Comparison of ENCODE assay signal across 20 mouse cellular contexts in genomic region chr9:53335131-53335530, GRCm38 (mm10). TPM values are rescaled to one million over a fixed set of nuclear protein-coding genes. Genes with fewer than 3 reads are reported as not detected.
DNase-seq lines count a peak whose midpoint lies in the region; ATAC-seq and TF ChIP-seq lines count a peak whose summit lies in the region.
"Had no signal": no experiment of that assay in that cellular context is flagged by ENCODE, and none has a peak within 500 bp of the region (broad histone marks: within the 10 kb centered on the region; RNA-seq: fewer than 3 reads in every experiment).

No protein-coding gene starts in this region.

- no peaks in the 10 kb centered on the region for H3K36me3 ChIP-seq in forebrain, embryonic 10.5 days (replicated peaks)
- no peaks in the 10 kb centered on the region for H3K36me3 ChIP-seq in forebrain, embryonic 16.5 days (ENCODE audit: control insufficient read depth, insufficient read depth)
- no peaks in the 10 kb centered on the region for H3K36me3 ChIP-seq in lung, postnatal 0 days (ENCODE audit: insufficient read depth, low read length)
- H3K36me3 ChIP-seq: G1E had no signal

- H3K4me3 ChIP-seq in forebrain, embryonic 10.5 days = no peak overlapping the region
- no peak overlapping the region for H3K4me3 ChIP-seq in forebrain, embryonic 16.5 days (replicated peaks; ENCODE audit: low read length)
- H3K4me3 ChIP-seq in lung, postnatal 0 days (ENCODE audit: low read depth, low read length) = no peak overlapping the region

- H3K9ac ChIP-seq in forebrain, embryonic 16.5 days (replicated peaks; ENCODE audit: low read depth, low read length) = no peak overlapping the region
- no peak overlapping the region for H3K9ac ChIP-seq in lung, postnatal 0 days (replicated peaks; ENCODE audit: low read depth)

- H3K9me3 ChIP-seq in forebrain, embryonic 10.5 days = peaks cover 11% of the 10 kb centered on the region; the same call in 1 of the 2 replicates
- H3K9me3 ChIP-seq in forebrain, embryonic 16.5 days (ENCODE audit: control insufficient read depth, low read length) = 0 out of 2 replicates have a peak, but pooled peaks cover 3% of the 10 kb centered on the region
- H3K9me3 ChIP-seq in lung, postnatal 0 days (ENCODE audit: low read length) = no peaks in the 10 kb centered on the region
- H3K9me3 ChIP-seq: G1E had no signal

- no peak overlapping the region for H3K27ac ChIP-seq in forebrain, embryonic 10.5 days
- no peak overlapping the region for H3K27ac ChIP-seq in forebrain, embryonic 16.5 days (ENCODE audit: low read length)
- H3K27ac ChIP-seq in lung, postnatal 0 days (ENCODE audit: low read length) = no peak overlapping the region

- WGBS in forebrain, embryonic 10.5 days = 88% methylated on average over 3 of the region's 3 CpGs
- WGBS in forebrain, embryonic 16.5 days = 96% methylated on average over 3 of the region's 3 CpGs
- 58% methylated on average over 3 of the region's 3 CpGs for WGBS in lung, postnatal 0 days

- H3K4me1 ChIP-seq in forebrain, embryonic 10.5 days = peaks cover 5% of the 10 kb centered on the region
- H3K4me1 ChIP-seq in forebrain, embryonic 16.5 days (replicated peaks; ENCODE audit: control insufficient read depth, insufficient read depth, low read length) = no peaks in the 10 kb centered on the region
- H3K4me1 ChIP-seq in lung, postnatal 0 days (ENCODE audit: insufficient read depth, low read depth, low read length) = no peaks in the 10 kb centered on the region

- no peak for TF ChIP-seq CTCF in lung, postnatal 0 days (IDR thresholded peaks at IDR 0.05)

- H3K4me2 ChIP-seq in forebrain, embryonic 16.5 days (ENCODE audit: low read length) = no peak overlapping the region
- no peak overlapping the region for H3K4me2 ChIP-seq in lung, postnatal 0 days (replicated peaks; ENCODE audit: low read depth, low read length)

- H3K27me3 ChIP-seq in forebrain, embryonic 10.5 days (ENCODE audit: poor library complexity, severe bottlenecking) = peaks cover 5% of the 10 kb centered on the region
- H3K27me3 ChIP-seq in forebrain, embryonic 16.5 days (replicated peaks; ENCODE audit: control insufficient read depth, insufficient read depth, low read length) = no peaks in the 10 kb centered on the region
- no peaks in the 10 kb centered on the region for H3K27me3 ChIP-seq in lung, postnatal 0 days (replicated peaks; ENCODE audit: insufficient read depth, low read length)
- H3K27me3 ChIP-seq: CH12.LX, Patski had no signal

- TF ChIP-seq EP300 in lung, postnatal 0 days (IDR thresholded peaks at IDR 0.05) = peak; percentile 92

- peak; percentile 1 for DNase-seq in forebrain, embryonic 10.5 days (ENCODE audit: extremely low spot score, low spot score)
- DNase-seq in lung, postnatal 0 days (ENCODE audit: low spot score) = peak; percentile 68
- DNase-seq in lung, postnatal 14 days = no peak
- DNase-seq: adrenal gland, adult 2 months; adrenal gland, adult 8-10 months; adrenal gland, postnatal 10 days; adrenal gland, postnatal 14 days; adrenal gland, postnatal 25 days; adrenal gland, postnatal 36 days; B cell, adult 2 months; cerebellum, adult 11 months; cerebellum, adult 11-12 months; cerebellum, adult 18-20 months had no signal

- ATAC-seq in forebrain, embryonic 16.5 days = no peak
- peak; percentile 87 for ATAC-seq in lung, postnatal 0 days
- ATAC-seq: activated CD4-positive, CD25-positive, alpha-beta regulatory T cell, adult 4 months; CD4-positive, CD25-positive, alpha-beta regulatory T cell, adult 4 months; Patski had no signal

RNA-seq across cellular contexts. Expression of gene Exph5, which starts 33.7 kb away (rescaled TPM):
- polyA plus RNA-seq in forebrain, embryonic 10.5 days (2016; fragmentation: Nextera tagmentation; extraction: Ambion mirVana) = 0.58 and 0.66 TPM in 2 replicates
- polyA plus RNA-seq in forebrain, embryonic 16.5 days (2015; fragmentation: Nextera tagmentation; extraction: Ambion mirVana) = 0.09 and 0.14 TPM in 2 replicates
- 7.2 and 8.1 TPM in 2 replicates for polyA plus RNA-seq in lung, postnatal 0 days (2015; fragmentation: Nextera tagmentation; extraction: Ambion mirVana)
- polyA plus RNA-seq: adrenal gland, adult 2 months; C2C12; G1E had no signal

RNA-seq across cellular contexts. Expression of gene Kdelc2, which starts 48.7 kb away (rescaled TPM):
- polyA plus RNA-seq in forebrain, embryonic 10.5 days (2016; fragmentation: Nextera tagmentation; extraction: Ambion mirVana) = 8.6 and 8.7 TPM in 2 replicates
- 4.7 and 7.1 TPM in 2 replicates for polyA plus RNA-seq in forebrain, embryonic 16.5 days (2015; fragmentation: Nextera tagmentation; extraction: Ambion mirVana)
- 30.2 and 37.3 TPM in 2 replicates for polyA plus RNA-seq in lung, postnatal 0 days (2015; fragmentation: Nextera tagmentation; extraction: Ambion mirVana)
- polyA plus RNA-seq: G1E had no signal
